Mouse (Mus musculus): ENCODE results near the gene Sar1b.

DNA sequence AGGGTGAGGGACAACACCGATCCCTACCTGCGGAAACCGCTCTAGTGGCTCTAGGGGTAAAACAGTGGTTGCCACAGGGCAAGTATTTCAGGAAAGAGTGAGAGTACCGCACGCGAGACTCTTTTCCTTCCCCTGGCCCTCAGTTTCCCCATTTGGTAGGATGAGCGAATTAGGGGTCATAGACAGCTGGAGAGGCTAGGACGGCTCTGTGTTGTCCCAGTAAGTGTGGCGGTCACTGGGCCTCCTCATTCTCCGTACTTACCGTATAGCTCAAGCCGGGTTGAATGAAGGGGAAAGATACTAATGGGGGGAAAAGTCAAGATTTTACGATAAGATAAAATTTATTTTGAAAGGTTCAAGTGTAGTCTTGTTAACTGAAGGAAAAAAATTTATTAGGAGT is 468 bp downstream of the Sar1b start:
- TF ChIP-seq CTCF (IDR thresholded peaks at IDR 0.05; ENCODE audit: insufficient read depth, low read length) (no peak), POLR2A (IDR thresholded peaks at IDR 0.05; ENCODE audit: borderline replicate concordance, extremely low read depth, low read depth, low read length) (no peak)

Data from lung, adult 2 months (tissue).